Mouse (Mus musculus): ENCODE data around the gene Rnf4.
A peak's percentile ranks its signal among the peaks of the same experiment; 100 is the strongest.

The Rnf4 gene

DNA sequence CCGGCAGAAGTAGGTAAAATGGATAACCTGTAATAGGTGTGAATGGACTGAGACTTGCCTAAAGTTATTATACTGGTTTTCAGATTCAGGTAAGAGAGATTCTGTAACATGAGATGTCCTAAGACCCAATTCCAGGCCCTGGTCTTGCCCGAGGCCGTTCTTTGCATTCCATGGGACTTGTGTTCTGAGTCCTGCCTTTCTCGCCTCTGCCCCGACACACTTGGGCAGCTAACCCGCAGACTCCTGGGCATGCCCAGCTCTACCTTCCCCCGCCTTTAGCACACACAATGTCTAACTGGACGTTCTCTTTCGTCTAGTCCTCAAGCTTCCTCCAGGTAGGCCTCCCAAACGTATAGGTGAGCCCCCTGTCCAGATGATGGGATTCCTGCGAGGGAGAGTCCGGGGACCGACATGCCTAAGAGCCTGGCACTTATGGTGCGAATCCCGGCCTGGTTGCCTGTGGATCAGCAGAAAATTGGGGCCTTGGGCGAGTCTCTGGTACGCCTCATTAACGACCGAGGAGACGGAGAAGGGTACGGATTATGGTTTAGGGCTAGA is 471 bp upstream of the Rnf4 start:
- DNase-seq (ENCODE audit: extremely low spot score, low read depth, low spot score), result no peak

DNA sequence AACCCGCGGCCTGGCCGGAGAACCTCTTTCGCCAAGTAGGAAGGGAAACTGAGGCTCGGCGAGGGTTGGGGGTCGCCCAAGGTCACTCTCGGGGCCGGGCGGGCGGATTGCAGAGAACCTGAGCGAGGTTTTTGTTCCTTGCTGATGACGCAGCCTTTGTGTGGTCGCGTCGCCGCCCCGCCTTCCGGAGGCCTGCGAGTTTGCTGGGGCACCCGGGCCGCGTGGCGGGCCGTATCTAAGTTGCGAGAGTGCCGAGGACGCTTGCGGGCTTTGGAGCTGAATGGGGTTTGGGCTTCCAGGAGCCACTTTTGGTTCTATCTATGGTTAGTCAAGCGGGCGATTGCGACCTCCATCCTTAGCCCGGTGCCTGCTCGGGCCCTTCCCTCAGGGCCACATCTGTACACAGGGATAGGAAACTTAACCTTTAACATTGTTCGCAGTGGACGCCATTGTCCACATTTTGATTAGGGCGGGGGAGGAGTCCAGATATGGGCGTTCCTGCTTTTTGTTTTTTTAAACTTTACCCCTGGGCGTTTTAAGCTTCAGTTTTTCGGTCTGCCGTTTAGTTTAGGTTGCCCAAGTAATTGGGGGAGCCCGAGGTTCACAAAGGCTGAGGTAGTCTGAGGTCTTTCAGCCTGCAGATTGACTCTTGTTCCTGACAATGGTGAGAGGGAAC is 824 bp downstream of the Rnf4 start:
- peak; percentile 37 for DNase-seq (ENCODE audit: extremely low spot score, low read depth, low spot score)

DNA sequence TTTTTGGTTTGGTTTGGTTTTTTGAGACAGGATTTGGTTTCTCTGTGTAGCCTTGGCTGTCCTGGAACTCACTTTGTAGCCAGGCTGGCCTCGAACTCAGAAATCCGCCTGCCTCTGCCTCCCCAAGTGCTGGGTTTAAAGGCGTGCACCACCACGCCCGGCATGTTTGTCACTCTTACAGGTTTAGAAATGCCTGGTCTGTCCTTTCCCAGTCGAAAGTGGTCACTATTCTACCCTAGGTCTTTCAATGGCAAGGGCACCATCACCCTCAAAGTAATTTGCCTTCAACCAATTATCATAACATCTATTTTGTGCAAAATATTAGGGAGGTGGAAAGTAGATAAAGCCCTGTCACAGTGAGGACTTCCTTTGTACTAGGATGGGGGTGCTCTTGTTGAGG is 4.2 kb downstream of the Rnf4 start:
- DNase-seq (ENCODE audit: extremely low spot score, low read depth, low spot score), result no peak

DNA sequence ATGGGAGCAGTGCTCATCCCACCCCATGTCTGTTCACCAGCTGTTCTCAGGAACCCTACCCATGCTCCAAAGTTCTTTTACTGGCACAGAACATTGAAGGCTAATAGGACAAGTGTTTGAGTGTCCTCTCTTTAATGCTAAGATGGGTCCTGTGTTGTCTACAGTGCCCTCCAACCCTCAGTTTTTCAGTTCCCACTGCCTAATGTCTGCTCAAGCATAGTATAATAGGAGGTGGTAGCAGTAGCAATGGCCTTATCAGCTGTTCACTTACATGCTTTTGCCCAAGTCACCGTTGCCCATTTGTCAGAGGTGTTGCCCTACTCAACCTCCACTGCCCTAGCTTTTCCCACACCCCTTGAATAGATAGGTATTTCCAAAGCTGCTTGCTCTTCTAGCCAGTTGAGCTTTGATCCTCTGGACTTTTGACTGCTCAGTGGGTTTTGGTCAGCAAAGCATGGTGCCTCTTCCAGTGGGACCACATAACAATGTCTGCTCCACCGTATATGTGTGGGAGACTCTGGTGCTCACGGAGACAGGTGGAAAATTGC is 16.1 kb downstream of the Rnf4 start:
- DNase-seq (ENCODE audit: extremely low spot score, low read depth, low spot score), result no peak

GRCm38 (mm10) chr5:34360261-34360660 is 24.2 kb downstream of the Rnf4 start:
- no peak for DNase-seq (ENCODE audit: extremely low spot score, low read depth, low spot score)

- DNase-seq (ENCODE audit: extremely low spot score, low read depth, low spot score), result no peak
Observed at GRCm38 (mm10) chr5:34363115-34363514, 27.0 kb downstream of the Rnf4 start.

DNA sequence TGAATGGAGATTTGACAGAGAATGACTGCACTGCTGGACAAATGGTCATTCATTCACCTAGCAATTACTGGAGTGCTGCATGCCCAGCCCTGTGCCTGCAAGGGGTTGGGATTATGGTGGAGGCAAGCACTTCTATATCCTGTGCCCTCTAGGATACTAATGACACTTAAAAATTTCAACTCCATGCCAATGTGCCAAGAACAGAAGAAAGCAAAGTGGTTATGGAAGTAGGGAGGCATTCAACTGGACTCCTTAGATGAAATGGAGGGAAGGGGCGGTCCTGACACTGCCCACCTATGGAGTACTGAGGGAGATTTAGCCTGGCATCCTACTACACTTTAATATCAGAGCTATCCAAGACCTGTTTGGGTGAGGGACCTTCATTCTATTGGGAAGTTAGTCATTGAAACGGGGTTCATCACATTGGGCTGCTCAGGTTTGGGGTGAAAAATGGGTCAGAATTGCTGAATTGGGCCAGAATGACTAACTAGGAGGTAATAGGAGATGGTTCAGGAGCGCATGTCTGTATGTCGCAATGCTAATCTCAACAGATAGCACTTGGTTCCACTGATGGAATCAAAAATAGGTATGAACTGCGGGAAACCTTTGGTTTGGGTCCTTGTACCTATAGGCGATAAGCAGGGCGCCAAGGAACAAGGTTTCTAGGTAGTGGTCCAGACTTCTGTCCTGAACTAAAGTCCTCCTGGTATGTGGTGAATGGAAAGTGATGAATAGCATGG is 32.6 kb downstream of the Rnf4 start:
- no peak for DNase-seq (ENCODE audit: extremely low spot score, low read depth, low spot score)

GRCm38 (mm10) chr5:34369341-34370021 is 33.4 kb downstream of the Rnf4 start, which contains the start of gene Fam193a:
Gene Fam193a (plus strand): TSS chr5:34369933.
- DNase-seq (ENCODE audit: extremely low spot score, low read depth, low spot score), result peak; percentile 57

- DNase-seq (ENCODE audit: extremely low spot score, low read depth, low spot score), result no peak
Observed at GRCm38 (mm10) chr5:34370022-34370823, 34.1 kb downstream of the Rnf4 start.

DNA sequence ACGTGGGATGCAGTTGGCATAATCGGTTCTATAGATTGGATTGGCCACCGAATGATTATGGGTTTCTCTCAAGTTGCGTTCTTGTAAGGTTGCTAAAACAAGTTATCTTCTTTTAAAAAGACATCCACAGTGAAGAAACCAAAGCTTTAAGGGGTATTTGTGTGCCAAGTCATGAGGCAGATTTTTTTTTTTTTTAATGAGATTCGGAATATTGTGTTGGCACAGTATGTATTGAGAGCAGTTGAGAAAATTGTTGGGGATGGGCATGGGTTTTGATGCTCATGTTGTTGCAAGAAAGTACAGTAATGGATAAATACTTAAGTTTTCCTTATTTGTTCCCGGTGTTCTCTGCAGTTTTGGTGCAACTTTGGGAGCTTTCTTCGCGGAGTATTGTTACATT is 34.8 kb downstream of the Rnf4 start:
- DNase-seq (ENCODE audit: extremely low spot score, low read depth, low spot score), result no peak

GRCm38 (mm10) chr5:34372141-34372540 is 36.1 kb downstream of the Rnf4 start:
- DNase-seq (ENCODE audit: extremely low spot score, low read depth, low spot score), result no peak

- DNase-seq (ENCODE audit: extremely low spot score, low read depth, low spot score), result no peak
Observed at GRCm38 (mm10) chr5:34372541-34372940, 36.5 kb downstream of the Rnf4 start.

DNA sequence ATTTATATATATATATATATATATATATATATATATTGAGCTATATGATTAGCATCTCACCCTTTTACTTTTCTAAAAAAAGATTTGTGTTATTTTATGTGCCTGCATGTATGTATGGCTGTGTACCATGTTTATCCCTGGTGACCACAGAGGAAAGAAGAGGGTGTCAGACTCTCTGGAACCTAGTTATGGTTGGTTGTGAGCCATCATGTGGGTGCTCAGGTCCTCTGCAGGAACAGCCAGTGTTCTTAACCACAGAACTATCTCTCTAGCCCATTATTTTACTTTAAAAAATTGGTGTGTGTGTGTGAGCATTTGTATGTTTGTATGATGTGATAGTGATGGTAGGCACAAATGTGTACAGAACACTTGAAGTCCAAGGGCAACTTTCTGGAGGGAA is 42.7 kb downstream of the Rnf4 start:
- DNase-seq (ENCODE audit: extremely low spot score, low read depth, low spot score), result no peak

DNA sequence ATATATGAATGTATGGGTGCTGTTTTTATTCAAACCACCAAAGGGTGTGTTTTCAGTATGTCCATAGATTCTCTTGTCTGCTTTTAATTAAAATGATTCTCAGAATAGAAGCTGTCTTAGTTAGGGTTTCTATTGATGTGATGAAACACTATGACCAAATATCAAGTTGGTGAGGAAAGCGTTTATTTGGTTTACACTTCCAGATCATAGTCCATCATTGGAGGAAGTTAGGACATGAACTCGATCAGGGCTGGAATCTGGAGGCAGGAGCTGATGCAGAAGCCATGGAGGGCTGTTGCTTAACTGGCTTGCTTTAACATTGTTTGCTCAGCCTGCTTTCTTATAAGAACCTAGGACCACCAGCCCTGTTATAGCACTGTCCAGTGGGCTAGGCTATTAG is 45.6 kb downstream of the Rnf4 start:
- DNase-seq (ENCODE audit: extremely low spot score, low read depth, low spot score), result no peak

- DNase-seq (ENCODE audit: extremely low spot score, low read depth, low spot score), result no peak
Observed at GRCm38 (mm10) chr5:34385616-34386015, 49.5 kb downstream of the Rnf4 start.

- no peak for DNase-seq (ENCODE audit: extremely low spot score, low read depth, low spot score)
Observed at GRCm38 (mm10) chr5:34386744-34387143, 50.7 kb downstream of the Rnf4 start.

DNA sequence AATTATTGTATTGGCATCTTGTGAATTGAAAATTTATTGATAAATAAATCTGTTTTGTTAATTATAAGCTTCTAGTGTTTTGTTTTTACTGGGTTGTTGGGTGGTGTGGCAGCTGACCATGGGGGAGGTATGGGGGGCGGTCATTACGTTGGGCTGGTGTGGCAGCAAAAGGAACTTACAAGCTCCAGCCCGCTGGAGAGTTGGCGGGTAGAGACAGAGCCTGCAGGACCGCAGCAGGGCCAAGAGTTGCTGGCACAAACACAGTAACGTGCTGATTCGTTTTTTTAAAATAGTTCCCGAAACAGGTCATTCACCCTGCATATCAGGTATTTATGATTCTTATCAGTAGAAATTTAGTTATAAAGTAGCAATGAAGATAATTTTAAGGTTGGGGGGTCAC is 57.2 kb downstream of the Rnf4 start:
- no peak for DNase-seq (ENCODE audit: extremely low spot score, low read depth, low spot score)

- no peak for DNase-seq (ENCODE audit: extremely low spot score, low read depth, low spot score)
Observed at GRCm38 (mm10) chr5:34395347-34395746, 59.3 kb downstream of the Rnf4 start.

DNA sequence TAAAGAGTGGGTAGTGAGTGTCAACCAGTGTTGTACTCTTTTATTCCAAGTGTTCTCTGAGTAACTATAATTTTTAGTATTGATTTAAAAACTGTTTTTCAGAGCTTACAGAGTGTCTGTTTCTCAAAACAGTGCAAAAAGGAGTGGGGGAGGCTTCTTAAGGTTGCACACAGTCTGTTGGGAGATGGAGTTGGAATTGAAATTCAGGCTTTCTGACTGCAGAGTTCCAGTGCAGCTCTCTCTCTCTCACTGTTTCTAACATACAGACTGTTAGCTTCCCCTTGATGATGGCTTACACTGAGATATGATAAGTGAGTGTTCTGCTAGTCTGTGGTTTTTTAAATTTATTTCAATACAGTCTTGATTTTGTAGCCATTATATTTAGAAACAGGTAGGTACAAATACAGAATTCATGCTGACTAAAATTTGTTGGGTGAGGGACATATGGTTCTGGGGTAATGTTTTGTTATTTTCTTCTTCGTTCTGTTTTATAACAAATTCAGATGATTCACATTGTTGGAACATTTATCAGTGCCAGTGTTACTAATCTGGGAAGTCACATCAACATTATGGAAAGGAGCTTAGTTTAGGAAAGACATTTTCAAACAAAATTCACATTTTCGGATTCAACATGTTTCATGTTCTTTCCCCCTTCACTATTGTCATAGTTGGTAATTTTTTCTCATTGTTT is 59.9 kb downstream of the Rnf4 start:
- no peak for DNase-seq (ENCODE audit: extremely low spot score, low read depth, low spot score)

DNA sequence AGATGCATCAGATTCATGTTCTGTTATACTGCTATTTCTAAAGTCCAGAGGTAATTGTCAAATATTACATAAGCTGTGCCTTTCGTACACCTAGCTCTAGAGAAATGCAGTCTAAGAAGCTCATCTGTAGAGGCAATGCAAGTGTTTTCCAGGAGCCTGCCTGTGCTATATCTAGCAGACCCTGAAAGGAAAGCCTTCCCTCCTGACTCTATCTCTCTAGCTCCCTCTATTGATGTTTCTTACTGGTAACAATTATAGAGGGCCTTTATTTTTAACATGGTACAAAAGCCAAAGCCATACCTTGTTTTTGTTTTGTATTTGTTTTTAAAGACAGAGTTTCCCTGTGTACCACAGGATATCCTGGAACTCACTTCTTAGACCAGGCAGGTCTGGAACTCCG is 61.8 kb downstream of the Rnf4 start:
- DNase-seq (ENCODE audit: extremely low spot score, low read depth, low spot score), result no peak
